Mouse (Mus musculus) midbrain, embryonic 15.5 days (tissue): ENCODE results near the gene Txlna. TPM values are rescaled to one million over a fixed set of nuclear protein-coding genes. Genes with fewer than 3 reads are reported as not detected.

Experiments
- ATAC-seq: fragments of 200-750 bp; cut with Nextera tagmentation; replicated peaks from 2 replicates; pipeline ENCODE4 v1.8.0; 2017; ENCODE audit warnings: moderate TSS enrichment
- H3K27ac ChIP-seq: fragments of 300-500 bp; sonication (generic); 2 replicates; pipeline ENCODE4 v1.5.1; 2015; ENCODE audit warnings: mild to moderate bottlenecking, inconsistent platforms
- H3K27me3 ChIP-seq: fragments of 300-500 bp; sonication (generic); replicated peaks from 2 replicates; pipeline ENCODE4 v1.6.1; 2015; ENCODE audit warnings: inconsistent platforms
- H3K36me3 ChIP-seq: fragments of 300-500 bp; sonication (generic); replicated peaks from 2 replicates; pipeline ENCODE4 v1.6.1; 2015; ENCODE audit warnings: inconsistent platforms
- H3K4me1 ChIP-seq: fragments of 300-500 bp; sonication (generic); 2 replicates; pipeline ENCODE4 v1.6.1; 2015; ENCODE audit warnings: inconsistent platforms
- H3K4me2 ChIP-seq: fragments of 300-500 bp; sonication (generic); 2 replicates; pipeline ENCODE4 v1.6.1; 2015; ENCODE audit warnings: inconsistent platforms, mild to moderate bottlenecking, moderate library complexity
- H3K4me3 ChIP-seq: fragments of 300-500 bp; sonication (generic); 2 replicates; pipeline ENCODE4 v1.5.1; 2015; ENCODE audit warnings: mild to moderate bottlenecking, inconsistent platforms
- H3K9ac ChIP-seq: fragments of 300-500 bp; sonication (generic); 2 replicates; pipeline ENCODE4 v1.6.1; 2015; ENCODE audit warnings: mild to moderate bottlenecking, inconsistent platforms
- H3K9me3 ChIP-seq: fragments of 300-500 bp; sonication (generic); 2 replicates; pipeline ENCODE4 v1.6.1; 2016; ENCODE audit warnings: inconsistent platforms
- WGBS: fragments of 180-500 bp; shearing (Covaris S2); methylation state at CpG from one replicate; pipeline ENCODE4 v1.1.7; 2015; ENCODE audit warnings: mixed read lengths; 5-methylcytosine and 5-hydroxymethylcytosine counted together
- polyA plus RNA-seq: library from polyadenylated mRNA; unstranded; fragments of >200 nt; fragmentation: Nextera tagmentation; extraction: Ambion mirVana; gene quantifications from 2 replicates; pipeline ENCODE4 v1.2.1, GENCODE M21; 2015

The Txlna gene
- polyA plus RNA-seq, 1 experiment from 2014 or later: 52.7 TPM

- no peak overlapping the region for H3K4me3 ChIP-seq
- peaks cover 10% of the 10 kb centered on the region for H3K36me3 ChIP-seq
- peaks cover 6% of the 10 kb centered on the region; the same call in 1 of the 2 replicates for H3K4me1 ChIP-seq
- H3K27ac ChIP-seq: no peak overlapping the region
- H3K4me2 ChIP-seq: no peak overlapping the region
- ATAC-seq: no peak
- 73% methylated on average over 4 of the region's 4 CpGs for WGBS
- H3K9me3 ChIP-seq: no peaks in the 10 kb centered on the region
- H3K9ac ChIP-seq: no peak overlapping the region
- no peaks in the 10 kb centered on the region for H3K27me3 ChIP-seq
Measured at GRCm38 (mm10) chr4:129610472-129610871, 30.4 kb downstream of the Txlna start.

GRCm38 (mm10) chr4:129610026-129610425 lies 30.8 kb downstream of the Txlna start:
- Histone ChIP-seq H3K9me3 (no peaks in the 10 kb centered on the region), H3K27me3 (no peaks in the 10 kb centered on the region), H3K36me3 (peaks cover 13% of the 10 kb centered on the region), H3K9ac (no peak overlapping the region), H3K4me1 (peaks cover 6% of the 10 kb centered on the region; the same call in 1 of the 2 replicates), H3K4me3 (no peak overlapping the region), H3K4me2 (no peak overlapping the region), H3K27ac (no peak overlapping the region)
- no peak for ATAC-seq
- WGBS: 88% methylated on average over 4 of the region's 4 CpGs

- Histone ChIP-seq H3K27ac (no peak overlapping the region), H3K4me3 (no peak overlapping the region), H3K9me3 (no peaks in the 10 kb centered on the region), H3K4me2 (no peak overlapping the region), H3K36me3 (peaks cover 18% of the 10 kb centered on the region), H3K4me1 (peaks cover 6% of the 10 kb centered on the region; the same call in 1 of the 2 replicates), H3K27me3 (no peaks in the 10 kb centered on the region), H3K9ac (no peak overlapping the region)
- WGBS: 85% methylated on average over 12 of the region's 12 CpGs
- no peak for ATAC-seq
Measured at GRCm38 (mm10) chr4:129609139-129609631, 31.7 kb downstream of the Txlna start.

GRCm38 (mm10) chr4:129608426-129609025 lies 32.3 kb downstream of the Txlna start:
- Histone ChIP-seq H3K9me3 (no peaks in the 10 kb centered on the region), H3K4me1 (peaks cover 6% of the 10 kb centered on the region; the same call in 1 of the 2 replicates), H3K4me2 (no peak overlapping the region), H3K9ac (0 out of 2 replicates have a peak overlapping the region, but pooled peaks have one; percentile 14), H3K4me3 (no peak overlapping the region), H3K27me3 (no peaks in the 10 kb centered on the region), H3K27ac (peak overlapping the region; percentile 72), H3K36me3 (peaks cover 18% of the 10 kb centered on the region)
- WGBS: 40% methylated on average over 7 of the region's 7 CpGs
- peak; percentile 78 for ATAC-seq

GRCm38 (mm10) chr4:129600233-129601158 lies 40.4 kb downstream of the Txlna start, which contains the start of the genes Eif3i and Tmem234:
Gene Eif3i (minus strand): TSS chr4:129600648.
Gene Tmem234 (plus strand): TSS chr4:129600668.
- WGBS: under 1% methylated on average over 74 of the region's 74 CpGs
- peak within 1 kb of the TSS; percentile 77 for H3K27ac ChIP-seq

GRCm38 (mm10) chr4:129588865-129589264 lies 52.0 kb downstream of the Txlna start:
- 81% methylated on average over 4 of the region's 4 CpGs for WGBS
- Histone ChIP-seq H3K4me1 (peaks cover 8% of the 10 kb centered on the region; the same call in 1 of the 2 replicates), H3K9ac (no peak overlapping the region), H3K4me2 (no peak overlapping the region), H3K9me3 (no peaks in the 10 kb centered on the region), H3K27me3 (no peaks in the 10 kb centered on the region), H3K27ac (no peak overlapping the region), H3K4me3 (no peak overlapping the region), H3K36me3 (peaks cover 34% of the 10 kb centered on the region)
- ATAC-seq: no peak

More at GRCm38 (mm10) chr4:129600233-129601158, 40.4 kb downstream of the Txlna start, which contains the start of the genes Eif3i and Tmem234:
- Histone ChIP-seq H3K27me3 (no peaks in the 10 kb centered on the region), H3K9ac (peak within 1 kb of the TSS; percentile 96), H3K9me3 (no peaks in the 10 kb centered on the region), H3K4me2 (peak within 1 kb of the TSS; percentile 85), H3K36me3 (peaks cover 14% of the 10 kb centered on the region; the same call in 1 of the 2 replicates), H3K4me3 (peak within 1 kb of the TSS; percentile 92), H3K4me1 (peaks cover 34% of the 10 kb centered on the region)
- ATAC-seq: peak; percentile 91

- no peak for ATAC-seq
- WGBS: 34% methylated on average over 1 of the region's 1 CpGs
- Histone ChIP-seq H3K9ac (no peak overlapping the region), H3K9me3 (no peaks in the 10 kb centered on the region), H3K4me1 (peaks cover 8% of the 10 kb centered on the region; the same call in 1 of the 2 replicates), H3K36me3 (peaks cover 18% of the 10 kb centered on the region), H3K27me3 (no peaks in the 10 kb centered on the region), H3K4me3 (no peak overlapping the region), H3K4me2 (no peak overlapping the region), H3K27ac (no peak overlapping the region)
Measured at GRCm38 (mm10) chr4:129586943-129587342, 53.9 kb downstream of the Txlna start.

GRCm38 (mm10) chr4:129585773-129586172 lies 55.1 kb downstream of the Txlna start:
- Histone ChIP-seq H3K4me3 (no peak overlapping the region), H3K36me3 (peaks cover 7% of the 10 kb centered on the region; the same call in 1 of the 2 replicates), H3K27ac (no peak overlapping the region), H3K4me2 (no peak overlapping the region), H3K9me3 (no peaks in the 10 kb centered on the region), H3K9ac (no peak overlapping the region), H3K27me3 (no peaks in the 10 kb centered on the region), H3K4me1 (peaks cover 8% of the 10 kb centered on the region; the same call in 1 of the 2 replicates)
- ATAC-seq: no peak
- 86% methylated on average over 9 of the region's 9 CpGs for WGBS

- WGBS: 2% methylated on average over 36 of the region's 36 CpGs
- no peak for ATAC-seq
Measured at GRCm38 (mm10) chr4:129584884-129585608, 55.8 kb downstream of the Txlna start.

GRCm38 (mm10) chr4:129584370-129584769 lies 56.5 kb downstream of the Txlna start:
- Histone ChIP-seq H3K27ac (no peak overlapping the region), H3K36me3 (no peaks in the 10 kb centered on the region), H3K4me1 (peaks cover 8% of the 10 kb centered on the region; the same call in 1 of the 2 replicates), H3K9me3 (no peaks in the 10 kb centered on the region), H3K9ac (no peak overlapping the region), H3K4me2 (peak overlapping the region; percentile 49), H3K4me3 (no peak overlapping the region), H3K27me3 (no peaks in the 10 kb centered on the region)
- ATAC-seq: no peak
- WGBS: 79% methylated on average over 1 of the region's 1 CpGs

More at GRCm38 (mm10) chr4:129584884-129585608, 55.8 kb downstream of the Txlna start:
- peak overlapping the region; percentile 24 for H3K4me3 ChIP-seq
- H3K4me1 ChIP-seq: peaks cover 8% of the 10 kb centered on the region; the same call in 1 of the 2 replicates
- H3K27me3 ChIP-seq: no peaks in the 10 kb centered on the region
- H3K4me2 ChIP-seq: peak overlapping the region; percentile 49
- H3K9me3 ChIP-seq: no peaks in the 10 kb centered on the region
- no peak overlapping the region for H3K27ac ChIP-seq
- no peaks in the 10 kb centered on the region for H3K36me3 ChIP-seq
- H3K9ac ChIP-seq: peak overlapping the region; percentile 12; the same call in 1 of the 2 replicates

- ATAC-seq: no peak
- H3K9ac ChIP-seq: no peak overlapping the region
- no peak overlapping the region for H3K27ac ChIP-seq
- no peak overlapping the region for H3K4me3 ChIP-seq
- H3K4me1 ChIP-seq: peaks cover 10% of the 10 kb centered on the region; the same call in 1 of the 2 replicates
- no peaks in the 10 kb centered on the region for H3K9me3 ChIP-seq
- 78% methylated on average over 1 of the region's 1 CpGs for whole genome bisulfite sequencing
- no peaks in the 10 kb centered on the region for H3K36me3 ChIP-seq
- no peak overlapping the region for H3K4me2 ChIP-seq
- no peaks in the 10 kb centered on the region for H3K27me3 ChIP-seq
Measured at GRCm38 (mm10) chr4:129582251-129582650, 58.6 kb downstream of the Txlna start.
